Mouse (Mus musculus): Measurements from ENCODE around the gene Rad51ap2. TPM values are rescaled to one million over a fixed set of nuclear protein-coding genes. Genes with fewer than 3 reads are reported as not detected.

The Rad51ap2 gene
- 0.05 TPM in 1 of 2 replicates, not detected in the other for total RNA-seq (2017)

DNA sequence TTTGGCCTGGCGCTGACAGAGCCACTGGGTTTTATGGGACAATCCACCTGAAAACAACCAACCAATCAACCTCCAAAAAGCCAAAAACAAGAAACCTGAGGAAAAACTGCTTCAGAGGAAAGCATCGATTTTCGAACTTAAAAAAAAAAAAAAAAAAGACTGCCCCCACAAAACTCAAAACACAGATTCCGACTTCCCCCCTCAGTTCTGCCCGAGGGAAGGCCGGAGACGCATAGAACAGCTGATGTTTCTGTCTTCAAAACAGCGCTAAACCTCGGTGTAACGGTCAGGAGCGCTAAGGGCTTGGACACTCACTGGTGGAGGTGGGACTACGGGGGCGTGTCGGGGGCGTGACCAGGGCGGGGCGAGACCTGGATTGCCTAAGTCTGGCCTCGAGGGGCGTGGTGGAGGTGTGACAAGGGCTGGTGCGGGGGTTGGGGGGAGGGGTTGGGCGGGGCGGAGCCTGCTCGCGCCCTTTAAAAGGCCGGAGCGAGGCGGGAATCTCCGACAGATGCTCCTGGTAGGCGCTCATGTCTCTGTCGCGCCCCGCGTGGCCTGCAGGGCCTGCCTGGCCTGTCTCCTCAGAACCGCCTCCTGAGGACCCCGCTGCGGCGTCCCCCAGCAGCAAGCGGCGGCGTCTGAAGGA, at the start of gene Rad51ap2:
Rad51ap2 (plus strand) TSS at position 531 of the 646 bp plus-strand sequence.
- peak; percentile 100 for ATAC-seq (replicated peaks; ENCODE audit: low read depth, poor library complexity, severe bottlenecking)

DNA sequence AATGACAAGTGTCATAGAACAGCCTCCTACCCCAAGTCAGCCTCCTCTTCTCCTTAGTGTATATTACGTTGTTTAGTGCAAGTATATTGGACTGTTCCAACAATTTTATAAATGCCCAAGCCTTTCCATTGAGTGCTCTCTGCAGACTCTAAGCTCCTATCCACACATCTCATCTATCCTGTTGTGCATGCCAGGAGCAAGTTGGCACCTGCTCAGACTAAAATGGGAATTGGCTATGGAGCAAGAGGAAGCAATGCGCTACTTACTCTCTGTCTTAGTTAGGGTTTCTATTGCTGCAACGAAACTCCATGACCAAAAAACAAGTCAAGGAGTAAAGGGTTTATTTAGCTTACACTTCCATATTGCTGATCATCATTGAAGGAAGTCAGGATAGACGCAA, 48.2 kb upstream of the Rad51ap2 start:
- ATAC-seq (replicated peaks; ENCODE audit: low read depth, poor library complexity, severe bottlenecking) = no peak

DNA sequence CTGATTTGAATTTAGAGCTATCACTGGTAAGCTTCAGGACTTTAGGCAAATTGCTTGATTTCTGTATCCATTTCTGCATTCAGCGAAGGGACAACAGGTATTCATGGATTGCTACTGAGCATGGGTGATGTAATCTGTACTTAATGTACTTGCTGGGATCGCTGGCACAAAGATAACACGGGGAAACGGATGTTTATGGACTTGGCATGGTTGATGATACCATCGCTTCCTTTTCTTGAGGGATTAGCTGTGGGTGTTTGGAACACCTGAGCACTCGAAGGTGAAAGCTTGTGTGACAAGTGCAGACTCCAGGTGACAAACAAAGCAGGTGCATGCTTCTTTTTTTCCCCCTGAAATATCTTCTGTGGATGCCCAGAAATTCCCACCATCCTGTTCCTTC, 37.8 kb upstream of the Rad51ap2 start:
- ATAC-seq (replicated peaks; ENCODE audit: low read depth, poor library complexity, severe bottlenecking) = no peak

DNA sequence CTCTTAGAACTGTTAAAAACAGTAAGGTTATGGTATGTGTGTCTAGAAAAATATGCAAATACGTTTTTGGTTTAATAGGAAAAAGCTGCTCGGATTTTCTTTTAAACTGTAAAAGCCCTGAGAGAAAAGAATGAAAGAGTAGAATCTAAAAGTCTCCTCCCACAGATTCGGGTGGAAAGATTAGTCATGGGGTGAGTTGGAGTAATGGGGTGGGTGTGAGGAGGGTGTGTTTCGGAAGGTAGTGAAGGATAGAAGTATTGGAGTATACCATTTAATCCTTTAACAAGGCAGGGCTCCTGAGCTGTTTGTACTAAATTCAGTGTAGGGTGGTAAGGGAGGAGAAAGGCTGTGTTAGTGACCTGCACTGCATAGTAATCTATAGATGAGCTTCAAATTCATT, 28.5 kb upstream of the Rad51ap2 start:
- no peak for ATAC-seq (replicated peaks; ENCODE audit: low read depth, poor library complexity, severe bottlenecking)

DNA sequence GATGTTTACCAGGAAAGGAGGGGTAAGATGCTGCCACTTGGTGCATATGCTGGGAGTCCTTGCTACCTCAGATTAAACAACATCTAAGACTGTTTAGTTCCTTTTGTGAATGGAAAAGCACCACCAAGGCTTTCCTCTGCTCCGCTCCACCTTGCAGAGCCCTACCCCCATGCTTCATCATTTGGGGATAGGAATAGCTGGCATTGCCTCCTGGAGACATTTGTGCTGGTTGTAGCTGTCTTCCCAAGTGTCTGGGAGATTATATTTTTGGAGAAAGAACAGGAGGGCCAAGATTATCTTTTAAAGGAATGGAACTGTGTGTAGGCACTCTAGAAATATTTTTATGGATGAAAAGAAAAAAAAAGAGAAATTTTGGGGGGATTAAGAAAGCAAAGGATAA, 22.8 kb upstream of the Rad51ap2 start:
- no peak for ATAC-seq (replicated peaks; ENCODE audit: low read depth, poor library complexity, severe bottlenecking)

DNA sequence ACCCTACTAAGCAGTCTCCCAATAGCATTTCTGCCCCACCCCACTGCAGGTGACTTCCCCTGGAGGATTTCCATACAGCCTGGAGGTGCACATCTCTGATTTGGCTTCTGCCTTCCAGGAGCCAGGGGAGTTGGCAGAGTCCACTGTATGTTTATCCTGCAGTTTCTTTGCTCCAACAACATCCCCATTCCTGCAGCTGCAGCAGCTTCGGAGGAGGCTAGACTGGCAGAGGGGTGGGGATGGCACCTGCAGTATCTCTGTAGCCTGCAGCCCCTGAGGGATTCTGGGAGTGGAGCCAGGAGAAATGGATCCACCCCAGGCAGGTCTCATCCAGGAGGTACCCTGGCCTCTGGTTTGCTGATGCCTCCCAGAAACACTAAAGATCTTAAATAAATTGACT, 22.2 kb upstream of the Rad51ap2 start:
- no peak for ATAC-seq (replicated peaks; ENCODE audit: low read depth, poor library complexity, severe bottlenecking)

DNA sequence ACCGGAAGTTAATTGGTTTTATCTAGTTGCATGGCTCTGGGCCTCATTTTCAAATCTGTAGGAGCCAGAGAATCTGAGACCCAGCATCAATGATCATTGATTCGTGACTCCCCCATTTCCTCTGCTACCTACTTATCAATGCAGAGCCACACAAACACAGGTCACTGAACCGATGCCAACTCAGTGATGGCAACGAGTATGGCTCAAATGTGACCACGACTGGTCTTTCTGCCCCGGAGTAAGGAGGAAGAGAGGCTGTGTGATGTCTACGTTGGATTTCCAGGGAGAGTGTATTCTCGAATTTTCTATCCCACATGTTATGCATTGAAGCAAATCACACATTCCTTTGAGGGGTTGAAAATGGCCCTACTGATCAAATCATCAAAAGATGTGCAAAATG, 21.4 kb upstream of the Rad51ap2 start:
- no peak for ATAC-seq (replicated peaks; ENCODE audit: low read depth, poor library complexity, severe bottlenecking)

DNA sequence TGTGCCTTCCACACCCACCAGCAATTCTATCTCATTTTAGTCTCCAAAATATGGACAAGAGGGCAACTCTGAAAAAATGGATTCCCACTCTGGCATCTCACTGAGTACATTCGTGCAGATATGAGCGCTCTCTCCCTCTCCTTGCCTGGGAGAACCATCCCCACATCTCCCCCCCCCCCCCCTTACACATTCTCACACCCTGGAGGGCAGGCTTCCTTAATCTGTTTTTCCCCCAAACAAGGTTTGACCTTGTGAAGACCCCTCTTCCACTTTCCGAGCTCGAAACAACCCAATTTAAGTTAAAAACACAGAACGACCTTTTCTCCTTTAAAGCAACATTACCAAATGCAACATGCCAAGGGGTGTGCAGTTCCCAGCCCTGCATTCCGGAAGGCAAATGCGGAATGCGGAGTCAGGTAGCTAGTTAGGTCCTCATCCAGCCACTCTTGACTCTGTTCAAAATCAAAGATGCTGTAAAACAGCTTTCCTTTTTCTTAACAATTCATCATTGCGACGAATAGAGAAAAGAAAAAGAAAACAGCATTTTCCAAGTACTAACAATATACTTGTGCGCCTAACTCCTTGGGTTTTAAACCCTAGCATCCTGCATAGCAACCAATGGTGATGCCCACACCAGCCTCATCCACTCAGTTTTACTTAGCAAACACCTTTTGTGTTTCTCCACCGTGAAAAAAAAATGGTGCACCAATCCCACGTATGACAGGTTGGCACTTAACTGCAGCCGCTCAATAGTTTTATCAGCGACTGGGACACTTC, 20.4 kb upstream of the Rad51ap2 start:
- ATAC-seq (replicated peaks; ENCODE audit: low read depth, poor library complexity, severe bottlenecking) = no peak

DNA sequence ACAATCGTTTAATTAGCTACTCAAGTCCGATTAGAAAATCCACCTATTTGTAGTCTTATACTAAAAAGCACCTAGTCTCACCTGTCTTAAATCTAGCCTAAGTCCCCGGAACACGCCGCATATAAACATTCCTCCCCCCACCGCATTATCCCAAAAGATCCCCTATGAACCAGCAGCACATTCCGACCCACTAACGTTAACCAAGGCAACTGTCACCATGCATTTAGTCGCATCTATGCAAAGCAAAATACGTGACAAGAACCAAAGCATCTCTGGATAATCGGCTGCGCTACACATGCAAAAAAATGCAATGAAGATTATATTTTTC, 19.9 kb upstream of the Rad51ap2 start:
- ATAC-seq (replicated peaks; ENCODE audit: low read depth, poor library complexity, severe bottlenecking) = no peak

DNA sequence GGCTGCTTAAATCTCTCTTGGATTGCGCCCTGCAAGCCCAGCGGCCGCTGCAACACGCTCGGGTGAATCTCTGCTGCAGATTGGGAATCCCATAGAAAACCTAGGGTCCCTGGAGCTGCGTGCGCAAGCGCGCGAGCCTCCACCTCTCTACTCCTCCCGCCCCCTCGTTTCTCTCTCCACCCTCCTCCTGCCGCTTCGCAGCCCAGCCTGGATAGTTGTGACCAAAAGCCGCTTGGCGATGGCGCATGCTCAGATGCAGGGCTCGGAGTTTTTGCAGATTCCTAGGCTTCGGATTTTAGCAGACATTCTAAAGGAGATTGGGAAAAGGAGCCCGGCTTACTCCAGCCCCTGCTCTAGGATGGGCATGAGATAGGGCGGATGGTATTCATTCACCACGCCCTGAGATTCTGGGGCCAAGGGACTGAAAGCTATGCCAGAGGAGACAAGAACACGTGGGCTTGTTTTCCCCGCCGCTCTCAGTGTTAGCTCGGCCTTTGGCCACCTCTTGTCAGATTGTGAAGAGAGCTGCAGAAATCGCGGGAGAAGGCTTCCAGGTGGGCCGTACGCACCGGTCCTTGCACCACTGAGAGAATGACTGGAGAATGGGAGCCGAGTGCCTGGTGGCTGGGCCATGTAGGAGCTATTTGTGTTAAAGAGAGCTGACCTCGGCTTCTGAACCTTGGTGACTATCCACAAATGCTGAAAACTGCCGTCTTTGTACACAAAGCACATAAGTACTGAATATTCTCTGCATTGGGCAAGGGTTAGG, 19.2 kb upstream of the Rad51ap2 start, which contains the start of gene Vsnl1:
Vsnl1 (minus strand) TSS at position 117 of the 769 bp plus-strand sequence.
- peak; percentile 47; the same call in 1 of the 2 replicates for ATAC-seq (replicated peaks; ENCODE audit: low read depth, poor library complexity, severe bottlenecking)

DNA sequence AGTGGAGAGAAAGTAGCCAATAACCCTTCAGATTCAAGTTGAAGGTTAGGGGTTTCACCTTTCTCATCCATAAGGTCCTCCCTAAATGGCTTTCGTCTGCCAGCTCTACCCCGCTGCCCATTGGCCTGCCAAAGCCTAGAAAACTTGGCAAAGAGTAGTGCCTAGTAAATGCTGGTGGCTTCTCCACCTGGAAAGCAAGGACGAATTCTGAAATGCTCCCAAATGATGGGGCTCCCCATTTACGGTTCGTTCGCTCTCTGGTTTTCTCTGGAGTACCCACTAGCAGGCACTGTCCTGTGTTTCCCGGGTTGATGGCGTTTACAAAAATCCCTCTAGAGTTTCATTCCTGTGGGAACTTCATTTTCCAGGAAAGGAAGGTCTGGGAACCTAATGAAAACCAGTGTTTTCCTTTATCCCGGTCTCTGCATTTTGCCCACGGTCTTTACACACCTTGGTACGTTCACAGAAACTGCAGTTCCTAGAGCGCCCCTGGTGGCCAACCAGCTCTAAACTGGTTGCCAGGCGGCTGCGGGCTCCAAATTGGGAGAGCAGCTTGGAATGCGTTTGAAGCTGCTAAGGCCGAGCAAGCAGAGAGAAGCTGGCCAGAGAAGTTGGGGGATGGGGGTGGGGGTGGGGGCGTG, 18.5 kb upstream of the Rad51ap2 start:
- ATAC-seq (replicated peaks; ENCODE audit: low read depth, poor library complexity, severe bottlenecking) = peak; percentile 81

DNA sequence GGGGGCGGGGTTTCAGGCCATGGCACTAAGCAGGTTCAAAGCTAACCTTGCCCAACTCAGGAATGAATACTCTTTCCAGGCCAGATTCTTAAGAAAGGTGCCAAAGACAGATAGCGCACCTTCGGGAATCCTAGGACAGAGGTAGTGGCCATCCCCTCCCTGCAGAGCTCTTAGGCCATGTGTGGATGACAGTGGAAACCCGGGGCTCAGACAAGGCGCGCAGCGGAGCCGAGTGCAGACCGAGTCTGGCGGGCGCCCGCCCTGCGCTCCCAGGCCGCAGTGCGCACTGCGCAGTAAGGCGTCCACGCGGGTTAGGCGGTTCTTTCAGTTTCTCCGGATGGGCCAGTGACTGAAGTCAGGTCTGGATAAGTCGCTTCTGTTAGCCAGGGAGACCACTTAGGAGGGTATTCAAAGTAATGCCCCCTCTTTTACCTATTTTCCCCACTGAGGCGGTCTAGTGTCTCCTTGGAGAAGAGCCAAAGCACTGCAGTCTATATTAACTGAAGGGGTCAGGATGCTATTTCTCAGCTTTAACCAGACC, 17.9 kb upstream of the Rad51ap2 start:
- ATAC-seq (replicated peaks; ENCODE audit: low read depth, poor library complexity, severe bottlenecking) = no peak

DNA sequence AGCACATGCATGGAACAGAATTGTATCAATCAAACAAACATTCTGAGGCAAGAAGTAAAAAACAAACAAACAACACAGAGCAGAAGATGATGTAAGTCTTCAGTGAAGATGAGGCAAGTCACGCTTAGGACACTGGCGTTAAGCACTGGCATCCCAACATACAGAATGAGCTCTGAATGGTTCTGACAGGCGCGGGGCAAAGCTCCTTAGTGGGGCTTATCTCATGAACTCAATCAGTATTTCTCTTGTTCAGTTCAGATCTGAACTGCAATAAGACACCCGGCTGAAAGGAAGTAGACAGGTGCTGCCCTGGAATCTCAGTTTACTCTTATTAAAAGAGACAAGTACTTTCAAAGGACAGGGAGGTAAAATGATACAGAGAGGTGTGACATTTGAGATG, 1.7 kb upstream of the Rad51ap2 start:
- ATAC-seq (replicated peaks; ENCODE audit: low read depth, poor library complexity, severe bottlenecking) = no peak

DNA sequence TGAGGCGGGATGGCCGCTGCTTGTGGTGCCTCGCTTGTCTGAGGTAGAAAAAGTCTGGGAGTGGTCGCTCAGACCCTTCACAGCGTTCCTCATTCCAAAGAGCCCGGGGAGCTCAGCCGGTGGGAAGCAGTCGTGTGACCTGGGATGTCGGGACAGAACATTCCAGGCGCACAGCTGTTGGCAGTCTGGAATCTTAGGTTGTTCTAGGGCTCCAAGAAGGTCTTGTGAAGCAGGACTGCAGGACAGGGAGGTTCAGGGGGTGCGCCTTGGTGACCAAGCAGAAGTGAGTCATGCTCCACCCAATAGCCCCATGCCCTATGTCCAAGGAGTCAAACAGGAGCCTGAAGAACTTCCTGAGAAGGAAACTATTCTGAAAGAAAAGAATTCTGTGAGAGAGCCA, 334 bp downstream of the Rad51ap2 start:
- peak; percentile 10; the same call in 1 of the 2 replicates for ATAC-seq (replicated peaks; ENCODE audit: low read depth, poor library complexity, severe bottlenecking)

DNA sequence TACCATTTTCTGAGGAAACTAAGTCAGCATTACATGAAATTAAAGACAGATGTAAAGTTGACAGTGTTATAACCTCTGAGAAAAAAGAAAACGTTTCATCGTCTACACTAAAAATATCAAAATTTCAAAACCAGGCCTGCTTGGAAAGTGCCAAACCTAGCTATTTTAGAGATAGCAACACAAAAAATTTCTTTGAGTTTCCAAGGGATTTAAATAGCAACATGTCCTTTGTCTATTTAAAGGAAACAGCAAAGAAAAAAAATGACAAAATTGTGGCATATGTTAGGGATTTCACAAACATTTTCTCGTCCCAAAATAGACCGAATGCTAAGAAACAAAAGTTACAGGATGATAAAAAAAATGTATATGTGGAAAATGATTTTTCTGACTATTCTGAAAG, 753 bp downstream of the Rad51ap2 start:
- no peak for ATAC-seq (replicated peaks; ENCODE audit: low read depth, poor library complexity, severe bottlenecking)

Other genes with a start within 250 kb of the Rad51ap2 start
- not detected in 2 replicates for gene Msgn1, start 247.1 kb upstream of the Rad51ap2 start, total RNA-seq (2017)
- 24.7 and 28.8 TPM in 2 replicates for gene Gen1, start 190.3 kb upstream of the Rad51ap2 start, total RNA-seq (2017)
- gene Smc6, start 190.2 kb upstream of the Rad51ap2 start, total RNA-seq (2017) = 119 and 153 TPM in 2 replicates
- not detected in 2 replicates for gene Vsnl1, start 19.5 kb upstream of the Rad51ap2 start, total RNA-seq (2017)

Data from common myeloid progenitor, adult 5-6 weeks (primary cell).